Mouse (Mus musculus): ENCODE measurements around the gene Gabrb2. TPM values are rescaled to one million over a fixed set of nuclear protein-coding genes. Genes with fewer than 3 reads are reported as not detected.

Gabrb2 gene
- polyA plus RNA-seq, 1 experiment from 2014 or later = 0.04 TPM

DNA sequence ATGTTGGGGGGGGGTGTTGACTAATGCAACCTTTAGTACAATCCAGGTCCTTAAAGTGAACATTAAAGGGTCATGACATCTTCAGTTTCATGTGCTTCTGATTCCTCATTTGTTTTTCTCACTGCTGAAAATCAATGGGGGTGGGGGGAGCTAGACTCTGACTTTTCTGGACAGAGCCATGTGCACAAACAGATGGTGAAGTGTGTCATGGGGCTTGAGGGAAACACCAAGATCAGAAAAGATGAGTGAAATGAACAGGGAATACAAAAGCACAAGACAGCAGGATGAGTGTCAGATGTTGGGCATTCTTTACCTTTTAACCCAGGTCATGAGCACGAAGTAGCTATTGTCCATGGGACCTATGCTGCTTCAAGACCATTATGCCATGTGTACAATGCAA is 86.4 kb downstream of the Gabrb2 start:
- H3K36me3 ChIP-seq (ENCODE audit: control insufficient read depth, insufficient read depth) = no peaks in the 10 kb centered on the region
- no peak for ATAC-seq (ENCODE audit: low read depth)
- no peak overlapping the region for H3K9ac ChIP-seq (ENCODE audit: low read depth, low read length)
- WGBS (ENCODE audit: insufficient replicate concordance) = 52% methylated on average over 1 of the region's 1 CpGs
- no peak overlapping the region for H3K4me3 ChIP-seq (ENCODE audit: low read depth, low read length)
- H3K4me2 ChIP-seq (ENCODE audit: low read depth, low read length) = no peak overlapping the region
- no peaks in the 10 kb centered on the region for H3K9me3 ChIP-seq (replicated peaks; ENCODE audit: control insufficient read depth, low read length)
- H3K27me3 ChIP-seq (ENCODE audit: control insufficient read depth, insufficient read depth, low read depth, low read length) = no peaks in the 10 kb centered on the region
- no peaks in the 10 kb centered on the region for H3K4me1 ChIP-seq (ENCODE audit: control insufficient read depth, low read depth, low read length)
- no peak overlapping the region for H3K27ac ChIP-seq (ENCODE audit: low read length)

- no peak overlapping the region for H3K4me2 ChIP-seq (ENCODE audit: low read depth, low read length)
- WGBS (ENCODE audit: insufficient replicate concordance) = 57% methylated on average over 2 of the region's 2 CpGs
- ATAC-seq (ENCODE audit: low read depth) = no peak
- H3K9me3 ChIP-seq (replicated peaks; ENCODE audit: control insufficient read depth, low read length) = no peaks in the 10 kb centered on the region
- no peak overlapping the region for H3K9ac ChIP-seq (ENCODE audit: low read depth, low read length)
- no peaks in the 10 kb centered on the region for H3K4me1 ChIP-seq (ENCODE audit: control insufficient read depth, low read depth, low read length)
- H3K27ac ChIP-seq (ENCODE audit: low read length) = no peak overlapping the region
- H3K4me3 ChIP-seq (ENCODE audit: low read depth, low read length) = no peak overlapping the region
- H3K27me3 ChIP-seq (ENCODE audit: control insufficient read depth, insufficient read depth, low read depth, low read length) = no peaks in the 10 kb centered on the region
- no peaks in the 10 kb centered on the region for H3K36me3 ChIP-seq (ENCODE audit: control insufficient read depth, insufficient read depth)
Observed at GRCm38 (mm10) chr11:42521960-42522359, 102.4 kb downstream of the Gabrb2 start.

DNA sequence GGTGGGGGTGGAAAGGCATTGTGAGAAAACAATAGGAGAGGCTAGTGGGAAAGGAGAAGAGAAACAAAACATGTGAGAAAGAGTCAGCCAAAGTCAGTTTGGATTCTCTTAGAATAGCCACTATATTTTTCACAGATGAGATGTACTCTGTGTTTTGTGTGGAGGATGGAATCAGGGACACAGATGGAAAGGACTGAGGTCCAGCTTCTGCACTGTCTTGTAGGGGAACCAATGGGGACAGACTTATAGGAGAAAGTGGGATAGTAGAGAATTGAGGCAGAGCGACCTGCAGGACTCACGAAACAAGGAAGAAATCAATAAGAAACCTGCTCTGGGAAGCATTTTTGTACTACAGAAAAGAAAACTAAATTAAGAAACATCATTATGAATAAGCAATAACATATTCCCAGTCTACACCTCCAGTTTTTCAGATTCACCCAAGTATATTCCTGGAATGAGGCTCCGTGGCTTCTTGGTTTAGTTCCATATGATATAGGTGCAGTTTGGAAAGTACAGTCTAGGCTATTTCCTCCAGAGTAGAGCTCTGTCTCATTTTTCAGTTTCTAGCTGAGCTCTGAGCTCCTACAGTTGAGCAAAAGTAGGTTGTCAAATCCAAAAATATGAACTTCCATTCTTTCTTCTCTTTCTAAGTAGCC is 108.8 kb downstream of the Gabrb2 start:
- no peaks in the 10 kb centered on the region for H3K9me3 ChIP-seq (replicated peaks; ENCODE audit: control insufficient read depth, low read length)
- no peaks in the 10 kb centered on the region for H3K36me3 ChIP-seq (ENCODE audit: control insufficient read depth, insufficient read depth)
- 48% methylated on average over 3 of the region's 3 CpGs for WGBS (ENCODE audit: insufficient replicate concordance)
- no peak overlapping the region for H3K4me2 ChIP-seq (ENCODE audit: low read depth, low read length)
- no peaks in the 10 kb centered on the region for H3K4me1 ChIP-seq (ENCODE audit: control insufficient read depth, low read depth, low read length)
- H3K9ac ChIP-seq (ENCODE audit: low read depth, low read length) = no peak overlapping the region
- no peak overlapping the region for H3K27ac ChIP-seq (ENCODE audit: low read length)
- no peaks in the 10 kb centered on the region for H3K27me3 ChIP-seq (ENCODE audit: control insufficient read depth, insufficient read depth, low read depth, low read length)
- no peak overlapping the region for H3K4me3 ChIP-seq (ENCODE audit: low read depth, low read length)
- ATAC-seq (ENCODE audit: low read depth) = no peak

- Histone ChIP-seq H3K4me2 (ENCODE audit: low read depth, low read length) (no peak overlapping the region), H3K9ac (ENCODE audit: low read depth, low read length) (no peak overlapping the region), H3K27ac (ENCODE audit: low read length) (no peak overlapping the region), H3K4me1 (ENCODE audit: control insufficient read depth, low read depth, low read length) (no peaks in the 10 kb centered on the region), H3K9me3 (replicated peaks; ENCODE audit: control insufficient read depth, low read length) (no peaks in the 10 kb centered on the region), H3K4me3 (ENCODE audit: low read depth, low read length) (no peak overlapping the region), H3K27me3 (ENCODE audit: control insufficient read depth, insufficient read depth, low read depth, low read length) (no peaks in the 10 kb centered on the region), H3K36me3 (ENCODE audit: control insufficient read depth, insufficient read depth) (no peaks in the 10 kb centered on the region)
- ATAC-seq (ENCODE audit: low read depth) = no peak
- WGBS (ENCODE audit: insufficient replicate concordance) = 54% methylated on average over 2 of the region's 2 CpGs
Observed at GRCm38 (mm10) chr11:42532577-42532976, 113.0 kb downstream of the Gabrb2 start.

GRCm38 (mm10) chr11:42535286-42535685 is 115.7 kb downstream of the Gabrb2 start:
- H3K4me3 ChIP-seq (ENCODE audit: low read depth, low read length) = no peak overlapping the region
- no peaks in the 10 kb centered on the region for H3K27me3 ChIP-seq (ENCODE audit: control insufficient read depth, insufficient read depth, low read depth, low read length)
- ATAC-seq (ENCODE audit: low read depth) = no peak
- no peaks in the 10 kb centered on the region for H3K36me3 ChIP-seq (ENCODE audit: control insufficient read depth, insufficient read depth)
- WGBS (ENCODE audit: insufficient replicate concordance) = 54% methylated on average over 5 of the region's 5 CpGs
- no peak overlapping the region for H3K4me2 ChIP-seq (ENCODE audit: low read depth, low read length)
- no peaks in the 10 kb centered on the region for H3K9me3 ChIP-seq (replicated peaks; ENCODE audit: control insufficient read depth, low read length)
- H3K27ac ChIP-seq (ENCODE audit: low read length) = no peak overlapping the region
- H3K4me1 ChIP-seq (ENCODE audit: control insufficient read depth, low read depth, low read length) = no peaks in the 10 kb centered on the region
- H3K9ac ChIP-seq (ENCODE audit: low read depth, low read length) = no peak overlapping the region

GRCm38 (mm10) chr11:42535861-42536260 is 116.3 kb downstream of the Gabrb2 start:
- H3K9me3 ChIP-seq (replicated peaks; ENCODE audit: control insufficient read depth, low read length) = no peaks in the 10 kb centered on the region
- H3K9ac ChIP-seq (ENCODE audit: low read depth, low read length) = no peak overlapping the region
- no peak overlapping the region for H3K4me3 ChIP-seq (ENCODE audit: low read depth, low read length)
- H3K27me3 ChIP-seq (ENCODE audit: control insufficient read depth, insufficient read depth, low read depth, low read length) = no peaks in the 10 kb centered on the region
- no peaks in the 10 kb centered on the region for H3K4me1 ChIP-seq (ENCODE audit: control insufficient read depth, low read depth, low read length)
- H3K4me2 ChIP-seq (ENCODE audit: low read depth, low read length) = no peak overlapping the region
- H3K27ac ChIP-seq (ENCODE audit: low read length) = no peak overlapping the region
- H3K36me3 ChIP-seq (ENCODE audit: control insufficient read depth, insufficient read depth) = no peaks in the 10 kb centered on the region
- ATAC-seq (ENCODE audit: low read depth) = no peak
- WGBS (ENCODE audit: insufficient replicate concordance) = 46% methylated on average over 1 of the region's 1 CpGs

DNA sequence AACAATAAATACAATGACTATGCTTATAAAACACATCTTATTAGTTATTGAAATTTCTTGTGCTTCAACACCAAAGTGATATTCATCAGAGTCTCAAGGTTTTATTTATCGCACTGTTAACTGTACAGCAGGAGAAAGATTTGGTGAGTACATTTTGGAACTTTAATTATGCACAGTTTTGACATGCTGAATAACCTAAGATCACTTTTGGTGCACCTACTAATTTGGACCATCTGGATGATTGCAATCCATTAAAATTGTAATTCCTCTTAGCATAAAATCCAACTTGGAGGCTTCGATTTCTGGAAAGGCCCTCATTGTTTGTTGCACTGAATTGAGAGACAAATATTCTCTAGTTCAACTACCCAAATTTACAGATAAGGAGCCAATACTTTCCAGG is 123.3 kb downstream of the Gabrb2 start:
- Histone ChIP-seq H3K9me3 (replicated peaks; ENCODE audit: control insufficient read depth, low read length) (no peaks in the 10 kb centered on the region), H3K4me2 (ENCODE audit: low read depth, low read length) (no peak overlapping the region), H3K4me3 (ENCODE audit: low read depth, low read length) (no peak overlapping the region), H3K36me3 (ENCODE audit: control insufficient read depth, insufficient read depth) (no peaks in the 10 kb centered on the region), H3K9ac (ENCODE audit: low read depth, low read length) (no peak overlapping the region), H3K4me1 (ENCODE audit: control insufficient read depth, low read depth, low read length) (no peaks in the 10 kb centered on the region), H3K27me3 (ENCODE audit: control insufficient read depth, insufficient read depth, low read depth, low read length) (no peaks in the 10 kb centered on the region), H3K27ac (ENCODE audit: low read length) (no peak overlapping the region)
- WGBS (ENCODE audit: insufficient replicate concordance) = 57% methylated on average over 2 of the region's 2 CpGs
- no peak for ATAC-seq (ENCODE audit: low read depth)

DNA sequence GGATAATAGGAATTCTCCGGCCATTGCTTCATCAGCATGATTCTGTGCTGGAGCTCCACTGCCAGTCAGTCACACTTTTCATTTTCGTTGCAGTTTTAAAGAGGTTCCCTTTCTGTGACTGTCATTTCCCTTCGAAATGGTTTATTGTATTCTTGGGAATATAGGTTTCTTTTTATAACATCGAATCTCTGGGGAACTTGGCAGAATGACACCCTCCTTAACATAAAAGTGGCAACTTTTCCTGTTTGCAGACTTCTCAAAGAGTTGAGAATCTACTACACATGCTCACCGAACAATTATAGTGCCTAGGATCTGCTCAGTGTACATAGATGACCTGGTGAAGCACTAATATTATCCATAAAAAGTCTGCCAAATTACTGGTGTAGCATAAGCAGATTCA is 146.5 kb downstream of the Gabrb2 start:
- ATAC-seq (ENCODE audit: low read depth) = no peak
- no peaks in the 10 kb centered on the region for H3K36me3 ChIP-seq (ENCODE audit: control insufficient read depth, insufficient read depth)
- H3K4me2 ChIP-seq (ENCODE audit: low read depth, low read length) = no peak overlapping the region
- WGBS (ENCODE audit: insufficient replicate concordance) = 59% methylated on average over 5 of the region's 5 CpGs
- H3K4me3 ChIP-seq (ENCODE audit: low read depth, low read length) = no peak overlapping the region
- H3K9me3 ChIP-seq (replicated peaks; ENCODE audit: control insufficient read depth, low read length) = no peaks in the 10 kb centered on the region
- no peak overlapping the region for H3K27ac ChIP-seq (ENCODE audit: low read length)
- no peak overlapping the region for H3K9ac ChIP-seq (ENCODE audit: low read depth, low read length)
- H3K4me1 ChIP-seq (ENCODE audit: control insufficient read depth, low read depth, low read length) = no peaks in the 10 kb centered on the region
- no peaks in the 10 kb centered on the region for H3K27me3 ChIP-seq (ENCODE audit: control insufficient read depth, insufficient read depth, low read depth, low read length)

GRCm38 (mm10) chr11:42571467-42571866 is 151.9 kb downstream of the Gabrb2 start:
- H3K4me2 ChIP-seq (ENCODE audit: low read depth, low read length) = no peak overlapping the region
- no peaks in the 10 kb centered on the region for H3K27me3 ChIP-seq (ENCODE audit: control insufficient read depth, insufficient read depth, low read depth, low read length)
- H3K4me1 ChIP-seq (ENCODE audit: control insufficient read depth, low read depth, low read length) = no peaks in the 10 kb centered on the region
- H3K9me3 ChIP-seq (replicated peaks; ENCODE audit: control insufficient read depth, low read length) = no peaks in the 10 kb centered on the region
- H3K4me3 ChIP-seq (ENCODE audit: low read depth, low read length) = no peak overlapping the region
- 65% methylated on average over 4 of the region's 4 CpGs for WGBS (ENCODE audit: insufficient replicate concordance)
- no peak for ATAC-seq (ENCODE audit: low read depth)
- no peak overlapping the region for H3K9ac ChIP-seq (ENCODE audit: low read depth, low read length)
- no peaks in the 10 kb centered on the region for H3K36me3 ChIP-seq (ENCODE audit: control insufficient read depth, insufficient read depth)
- no peak overlapping the region for H3K27ac ChIP-seq (ENCODE audit: low read length)
